In genomic region chr5:37131841-37132240, GRCm38 (mm10) we compare ENCODE assay signal across 17 mouse cellular contexts. TPM values are rescaled to one million over a fixed set of nuclear protein-coding genes. Genes with fewer than 3 reads are reported as not detected.
DNase-seq lines count a peak whose midpoint lies in the region; ATAC-seq and TF ChIP-seq lines count a peak whose summit lies in the region.
"Had no signal": no experiment of that assay in that cellular context is flagged by ENCODE, and none has a peak within 500 bp of the region (broad histone marks: within the 10 kb centered on the region; RNA-seq: fewer than 3 reads in every experiment).

No protein-coding gene starts in this region.

- no peak overlapping the region for H3K27ac ChIP-seq in lung, postnatal 0 days (ENCODE audit: low read length)
- no peak overlapping the region for H3K27ac ChIP-seq in embryonic facial prominence, embryonic 14.5 days (replicated peaks; ENCODE audit: low read depth, low read length)
- H3K27ac ChIP-seq: left cerebral cortex, adult 2 months; liver, embryonic 13.5 days had no signal

- no peak for TF ChIP-seq CTCF in lung, postnatal 0 days (IDR thresholded peaks at IDR 0.05)

- no peak overlapping the region for H3K9ac ChIP-seq in lung, postnatal 0 days (replicated peaks; ENCODE audit: low read depth)
- no peak overlapping the region for H3K9ac ChIP-seq in embryonic facial prominence, embryonic 14.5 days (ENCODE audit: low read depth, low read length)
- H3K9ac ChIP-seq: forebrain, postnatal 0 days; liver, embryonic 13.5 days had no signal

- no peak overlapping the region for H3K4me3 ChIP-seq in lung, postnatal 0 days (ENCODE audit: low read depth, low read length)
- H3K4me3 ChIP-seq in embryonic facial prominence, embryonic 14.5 days (ENCODE audit: low read depth, low read length), result no peak overlapping the region
- H3K4me3 ChIP-seq: erythroblast, embryonic 14.5 days; left cerebral cortex, adult 2 months; liver, embryonic 13.5 days had no signal

- no peak for ATAC-seq in lung, postnatal 0 days
- no peak for ATAC-seq in embryonic facial prominence, embryonic 14.5 days (ENCODE audit: low read depth)
- ATAC-seq: forebrain, postnatal 0 days had no signal

- H3K4me1 ChIP-seq in lung, postnatal 0 days (ENCODE audit: insufficient read depth, low read depth, low read length), result no peaks in the 10 kb centered on the region
- H3K4me1 ChIP-seq in embryonic facial prominence, embryonic 14.5 days (ENCODE audit: control insufficient read depth, insufficient read depth, low read length), result no peaks in the 10 kb centered on the region
- H3K4me1 ChIP-seq: liver, embryonic 13.5 days had no signal

- peak; percentile 31 for DNase-seq in lung, postnatal 0 days (ENCODE audit: low spot score)
- no peak for DNase-seq in lung, postnatal 25 days (ENCODE audit: low spot score)
- peak; percentile 57 for DNase-seq in ZHBTc4 (ENCODE audit: low read depth, low spot score)
- DNase-seq in embryonic facial prominence, embryonic 14.5 days (ENCODE audit: low spot score), result peak; percentile 67
- peak; percentile 2 for DNase-seq in yolk sac, embryonic 10.5 days (ENCODE audit: low spot score)
- no peak for DNase-seq in thymus, postnatal 36 days
- DNase-seq in left cerebral cortex, postnatal 25 days (ENCODE audit: low spot score in 2 of 2), result no peak
- DNase-seq: cerebellum, postnatal 25 days; forebrain, postnatal 0 days; heart, postnatal 14 days; kidney, adult 11 months; liver, embryonic 13.5 days; lung, postnatal 4 days; right cerebral cortex, postnatal 25 days had no signal

- no peak for TF ChIP-seq EP300 in lung, postnatal 0 days (IDR thresholded peaks at IDR 0.05)

- intact Hi-C loops in left cerebral cortex, postnatal 25 days (cut with DNase I), result no loop called here

- H3K9me3 ChIP-seq in lung, postnatal 0 days (ENCODE audit: low read length), result no peaks in the 10 kb centered on the region
- H3K9me3 ChIP-seq in embryonic facial prominence, embryonic 14.5 days (ENCODE audit: control insufficient read depth, low read length), result no peaks in the 10 kb centered on the region
- H3K9me3 ChIP-seq: liver, embryonic 13.5 days had no signal

- H3K27me3 ChIP-seq in lung, postnatal 0 days (replicated peaks; ENCODE audit: insufficient read depth, low read length), result no peaks in the 10 kb centered on the region
- no peaks in the 10 kb centered on the region for H3K27me3 ChIP-seq in embryonic facial prominence, embryonic 14.5 days (replicated peaks; ENCODE audit: control insufficient read depth, insufficient read depth, low read length)
- H3K27me3 ChIP-seq: liver, embryonic 13.5 days had no signal

- H3K4me2 ChIP-seq in lung, postnatal 0 days (replicated peaks; ENCODE audit: low read depth, low read length), result no peak overlapping the region
- H3K4me2 ChIP-seq in embryonic facial prominence, embryonic 14.5 days (ENCODE audit: low read depth, low read length), result no peak overlapping the region
- H3K4me2 ChIP-seq: liver, embryonic 13.5 days had no signal

- 49% methylated on average over 4 of the region's 4 CpGs for WGBS in lung, postnatal 0 days
- 49% methylated on average over 4 of the region's 4 CpGs for WGBS in embryonic facial prominence, embryonic 14.5 days

- H3K36me3 ChIP-seq in lung, postnatal 0 days (ENCODE audit: insufficient read depth, low read length), result no peaks in the 10 kb centered on the region
- no peaks in the 10 kb centered on the region for H3K36me3 ChIP-seq in embryonic facial prominence, embryonic 14.5 days (ENCODE audit: control insufficient read depth, insufficient read depth, low read length)
- H3K36me3 ChIP-seq: liver, embryonic 13.5 days had no signal

RNA-seq across cellular contexts. Expression of gene Gm1043, which starts 46.7 kb away (rescaled TPM):
- polyA plus RNA-seq in lung, postnatal 0 days (2015; fragmentation: Nextera tagmentation; extraction: Ambion mirVana), result not detected in 2 replicates
- 0.03 TPM in 1 of 2 replicates, not detected in the other for polyA plus RNA-seq in embryonic facial prominence, embryonic 14.5 days (2014; fragmentation: Nextera tagmentation; extraction: Ambion mirVana)
- total RNA-seq in left cerebral cortex, postnatal 25 days (2021), result 10 to 100 TPM; 32.2 to 38.5 TPM
- total RNA-seq: granulocyte monocyte progenitor cell, adult 5-6 weeks had no signal
- polyA plus RNA-seq: erythroblast, embryonic 14.5 days; liver, embryonic 13.5 days had no signal

Comparison
In these comparisons a context has a peak if more than half of its experiments do, and no peak if none do; other contexts are left out.
1. DNase-seq: peak in lung, postnatal 0 days (single experiment), ZHBTc4 (single experiment), embryonic facial prominence, embryonic 14.5 days (single experiment) and yolk sac, embryonic 10.5 days (single experiment); none in lung, postnatal 25 days (single experiment), thymus, postnatal 36 days (0 of 2) and left cerebral cortex, postnatal 25 days (0 of 2).